Mouse (Mus musculus): ENCODE measurements around the gene Zfp446. TPM values are rescaled to one million over a fixed set of nuclear protein-coding genes. Genes with fewer than 3 reads are reported as not detected.

Zfp446 gene
- polyA plus RNA-seq, 1 experiment from 2014 or later = 3.9 TPM

DNA sequence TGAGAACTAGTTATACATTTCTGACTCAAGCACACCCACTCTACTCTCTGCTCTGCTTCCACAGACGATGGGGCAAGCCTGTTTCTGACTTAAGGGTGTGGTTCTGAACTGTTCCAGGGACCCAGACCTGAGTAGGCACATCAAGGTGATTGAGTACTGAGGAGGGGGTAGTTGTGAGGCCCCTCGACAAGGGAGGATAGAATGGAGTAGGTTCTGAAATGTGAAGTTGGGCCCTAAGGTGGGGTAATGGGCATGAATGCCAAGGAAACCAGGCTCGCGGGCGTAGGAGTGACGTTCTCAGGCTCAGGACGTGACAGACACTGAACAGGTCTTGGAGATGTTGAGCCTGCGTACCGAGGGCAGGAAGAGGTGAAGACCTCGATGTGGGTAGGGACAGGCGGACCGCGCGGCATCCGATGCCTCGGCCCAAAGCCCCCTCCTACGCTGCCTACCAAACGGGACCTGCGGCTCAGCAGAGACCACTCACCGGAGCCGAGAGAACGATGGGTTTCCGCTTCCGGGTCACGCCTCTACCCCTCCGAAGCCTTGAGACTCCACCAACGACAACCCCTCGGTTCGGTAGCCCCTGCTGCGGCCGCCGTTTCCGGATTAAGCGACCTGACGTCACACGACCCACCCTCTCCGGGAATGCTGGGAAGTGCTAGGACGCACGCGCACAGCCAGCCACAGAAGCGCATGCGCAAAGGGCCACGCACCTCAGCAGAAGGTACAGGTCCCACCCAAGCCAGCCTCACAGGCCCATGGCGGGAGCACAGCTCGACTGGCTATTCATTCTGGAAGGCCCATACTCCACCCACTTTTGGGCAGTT lies 56.7 kb downstream of the Zfp446 start, which contains the start of gene Chmp2a:
Gene Chmp2a (minus strand): TSS at position 660 of the 830 bp plus-strand sequence.
- under 1% methylated on average over 45 of the region's 45 CpGs for WGBS
- peak; percentile 82 for ATAC-seq
- no peaks in the 10 kb centered on the region for H3K9me3 ChIP-seq (ENCODE audit: low read length)

More for the DNA sequence above, 56.7 kb downstream of the Zfp446 start, which contains the start of gene Chmp2a:
- peak within 1 kb of the TSS; percentile 95 for H3K27ac ChIP-seq (ENCODE audit: low read length)
- H3K4me2 ChIP-seq (replicated peaks; ENCODE audit: low read depth, low read length) = peak within 1 kb of the TSS; percentile 89
- H3K4me1 ChIP-seq (ENCODE audit: insufficient read depth, low read depth, low read length) = peaks cover 29% of the 10 kb centered on the region
- peak within 1 kb of the TSS; percentile 86 for H3K9ac ChIP-seq (replicated peaks; ENCODE audit: low read depth)
- peaks cover 24% of the 10 kb centered on the region for H3K36me3 ChIP-seq (ENCODE audit: insufficient read depth, low read length)
- no peaks in the 10 kb centered on the region for H3K27me3 ChIP-seq (replicated peaks; ENCODE audit: insufficient read depth, low read length)
- H3K4me3 ChIP-seq (ENCODE audit: low read depth, low read length) = peak within 1 kb of the TSS; percentile 72
- DNase-seq (ENCODE audit: low spot score) = peak; percentile 99
- TF ChIP-seq EP300 (IDR thresholded peaks at IDR 0.05) = 0 out of 2 replicates have a peak, but pooled peaks have one; percentile 41
- no peak for TF ChIP-seq CTCF (IDR thresholded peaks at IDR 0.05)

Other genes with a start within 250 kb of the Zfp446 start
- gene Vmn2r56, start 242.8 kb upstream of the Zfp446 start, polyA plus RNA-seq (2015; fragmentation: Nextera tagmentation; extraction: Ambion mirVana) = not detected in 2 replicates
- gene Zscan18, start 174.2 kb upstream of the Zfp446 start, polyA plus RNA-seq (2015; fragmentation: Nextera tagmentation; extraction: Ambion mirVana) = 1.3 and 2.0 TPM in 2 replicates
- 7.2 and 8.5 TPM in 2 replicates for gene Zfp329, start 159.0 kb upstream of the Zfp446 start, polyA plus RNA-seq (2015; fragmentation: Nextera tagmentation; extraction: Ambion mirVana)
- 26.4 and 28.3 TPM in 2 replicates for gene Zfp110, start 143.1 kb upstream of the Zfp446 start, polyA plus RNA-seq (2015; fragmentation: Nextera tagmentation; extraction: Ambion mirVana)
- 2.5 TPM in 2 replicates for gene Zfp128, start 96.7 kb upstream of the Zfp446 start, polyA plus RNA-seq (2015; fragmentation: Nextera tagmentation; extraction: Ambion mirVana)
- gene Zscan22, start 80.0 kb upstream of the Zfp446 start, polyA plus RNA-seq (2015; fragmentation: Nextera tagmentation; extraction: Ambion mirVana) = 4.4 and 4.7 TPM in 2 replicates
- gene Rps5, start 55.6 kb upstream of the Zfp446 start, polyA plus RNA-seq (2015; fragmentation: Nextera tagmentation; extraction: Ambion mirVana) = 609 and 716 TPM in 2 replicates
- gene Rnf225, start 50.4 kb upstream of the Zfp446 start, polyA plus RNA-seq (2015; fragmentation: Nextera tagmentation; extraction: Ambion mirVana) = 1.3 and 1.4 TPM in 2 replicates
- gene Zfp324, start 12.0 kb upstream of the Zfp446 start, polyA plus RNA-seq (2015; fragmentation: Nextera tagmentation; extraction: Ambion mirVana) = 5.5 and 5.7 TPM in 2 replicates
- not detected in 2 replicates for gene Slc27a5, start 20.3 kb downstream of the Zfp446 start, polyA plus RNA-seq (2015; fragmentation: Nextera tagmentation; extraction: Ambion mirVana)
- 85.6 and 87.2 TPM in 2 replicates for gene Trim28, start 21.3 kb downstream of the Zfp446 start, polyA plus RNA-seq (2015; fragmentation: Nextera tagmentation; extraction: Ambion mirVana)
- 11.9 and 12.2 TPM in 2 replicates for gene Zbtb45, start 32.2 kb downstream of the Zfp446 start, polyA plus RNA-seq (2015; fragmentation: Nextera tagmentation; extraction: Ambion mirVana)
- gene Chmp2a, start 57.0 kb downstream of the Zfp446 start, polyA plus RNA-seq (2015; fragmentation: Nextera tagmentation; extraction: Ambion mirVana) = 254 and 264 TPM in 2 replicates
- 67.8 and 78.1 TPM in 2 replicates for gene Ube2m, start 60.4 kb downstream of the Zfp446 start, polyA plus RNA-seq (2015; fragmentation: Nextera tagmentation; extraction: Ambion mirVana)
- gene Mzf1, start 76.9 kb downstream of the Zfp446 start, polyA plus RNA-seq (2015; fragmentation: Nextera tagmentation; extraction: Ambion mirVana) = 2.0 and 2.1 TPM in 2 replicates
- gene Vmn1r85, start 117.3 kb downstream of the Zfp446 start, polyA plus RNA-seq (2015; fragmentation: Nextera tagmentation; extraction: Ambion mirVana) = not detected in 2 replicates
- not detected in 2 replicates for gene Vmn1r86, start 142.1 kb downstream of the Zfp446 start, polyA plus RNA-seq (2015; fragmentation: Nextera tagmentation; extraction: Ambion mirVana)
- gene Vmn1r87, start 162.3 kb downstream of the Zfp446 start, polyA plus RNA-seq (2015; fragmentation: Nextera tagmentation; extraction: Ambion mirVana) = not detected in 2 replicates
- not detected in 2 replicates for gene Vmn1r88, start 181.7 kb downstream of the Zfp446 start, polyA plus RNA-seq (2015; fragmentation: Nextera tagmentation; extraction: Ambion mirVana)
- gene Vmn1r89, start 235.2 kb downstream of the Zfp446 start, polyA plus RNA-seq (2015; fragmentation: Nextera tagmentation; extraction: Ambion mirVana) = not detected in 2 replicates

All from lung, postnatal 0 days (tissue).